Mouse (Mus musculus): Measurements from ENCODE around the gene Mybpc2.

DNA sequence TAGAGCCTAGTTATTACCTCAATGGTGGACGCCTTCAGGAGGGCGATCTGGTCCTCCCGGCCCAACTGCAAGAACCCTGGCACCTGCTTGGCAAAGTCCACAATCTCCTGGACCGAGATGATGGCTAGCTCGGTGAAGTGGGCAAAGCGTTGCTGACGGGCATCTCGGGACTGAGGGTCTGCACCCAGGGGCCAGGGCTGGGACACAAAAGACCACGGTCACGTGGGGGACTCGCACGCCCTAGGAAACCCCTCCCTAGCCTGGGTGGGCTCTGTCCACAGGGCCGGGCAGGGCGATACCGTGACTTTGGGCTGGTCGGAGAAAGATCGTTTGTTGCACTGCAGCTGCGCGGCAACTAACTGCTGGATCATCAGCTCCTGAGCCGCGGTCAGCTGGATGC is 26.8 kb upstream of the Mybpc2 start:
- TF ChIP-seq POLR2A (IDR thresholded peaks at IDR 0.05; ENCODE audit: insufficient read depth, low read depth, low read length): no peak
- TF ChIP-seq CTCF (IDR thresholded peaks at IDR 0.05; ENCODE audit: insufficient read depth, low read depth, low read length): no peak

Data from olfactory bulb, adult 2 months (tissue).